Mouse (Mus musculus) E14TG2a.4 (cell line): ENCODE data around the gene Ptprt.

Source experiments
- CTCF ChIP-seq: conservative IDR thresholded peaks from 2 replicates; pipeline ENCODE4 v1.5.1; 2014; ENCODE audit warnings: low read length
- POU5F1 ChIP-seq: IDR thresholded peaks from 2 replicates; pipeline ENCODE4 v1.6.1; 2014; ENCODE audit warnings: low read length, borderline replicate concordance

DNA sequence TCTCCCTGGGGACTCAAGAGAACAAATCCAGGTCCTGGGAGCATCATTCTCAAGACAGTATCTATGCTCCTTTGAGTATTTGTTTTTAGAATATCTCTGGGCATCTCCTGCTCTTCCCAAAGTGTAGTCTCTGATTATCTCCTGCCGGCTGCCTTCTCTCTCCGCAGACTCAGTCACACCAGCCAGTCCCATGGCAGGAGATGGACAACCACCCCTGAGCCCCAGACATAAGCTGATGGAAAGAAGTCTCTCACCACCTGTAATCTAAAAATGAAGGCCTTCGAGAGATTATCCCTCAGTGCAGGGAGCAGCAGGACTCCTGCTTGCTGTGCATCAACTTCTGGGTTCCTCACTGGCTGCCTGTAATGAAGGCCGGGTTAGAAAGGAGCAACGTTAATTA is 151.9 kb downstream of the Ptprt start:
- no peak for TF ChIP-seq CTCF
- TF ChIP-seq POU5F1: no peak
